Mouse (Mus musculus): ENCODE data around the gene Atp9a. TPM values are rescaled to one million over a fixed set of nuclear protein-coding genes. Genes with fewer than 3 reads are reported as not detected.
"Not testable (repeated sequence)": the region's sequence is repeated elsewhere in the genome, so short reads cannot be mapped to it uniquely, and the experiment has no call there.

Atp9a gene
- not detected in 2 replicates for total RNA-seq (2017)

DNA sequence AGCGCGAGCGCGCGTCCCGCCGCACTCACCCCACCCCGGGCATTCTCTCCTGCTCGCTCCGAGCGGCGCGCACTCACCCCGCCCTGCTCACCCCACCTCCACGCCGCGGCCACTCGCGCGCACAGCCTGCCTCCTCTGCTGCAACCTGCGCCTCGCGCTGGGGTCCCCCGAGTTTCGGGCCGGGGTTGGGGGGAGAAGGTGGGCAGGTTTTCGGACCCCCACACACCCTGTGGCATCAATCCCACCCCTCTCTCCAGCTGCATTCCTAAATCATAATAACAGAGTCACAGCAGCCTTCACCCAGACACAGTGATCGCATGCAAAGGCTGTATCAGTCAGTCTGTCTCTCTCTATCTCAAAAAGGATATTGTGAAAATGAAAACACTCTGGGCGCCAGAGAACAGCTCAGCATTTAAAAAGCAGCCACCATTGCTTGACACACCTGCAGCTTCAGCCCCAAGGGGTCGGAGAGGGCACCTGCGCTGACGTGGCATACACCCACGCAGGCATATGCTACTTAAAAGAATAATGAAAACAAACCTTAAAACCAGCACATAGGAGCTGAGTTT, at the start of gene Atp9a:
TSS of gene Atp9a (minus strand) at position 351 of the 569 bp plus-strand sequence.
- no peak for ATAC-seq (replicated peaks; ENCODE audit: low read depth, poor library complexity, severe bottlenecking)

DNA sequence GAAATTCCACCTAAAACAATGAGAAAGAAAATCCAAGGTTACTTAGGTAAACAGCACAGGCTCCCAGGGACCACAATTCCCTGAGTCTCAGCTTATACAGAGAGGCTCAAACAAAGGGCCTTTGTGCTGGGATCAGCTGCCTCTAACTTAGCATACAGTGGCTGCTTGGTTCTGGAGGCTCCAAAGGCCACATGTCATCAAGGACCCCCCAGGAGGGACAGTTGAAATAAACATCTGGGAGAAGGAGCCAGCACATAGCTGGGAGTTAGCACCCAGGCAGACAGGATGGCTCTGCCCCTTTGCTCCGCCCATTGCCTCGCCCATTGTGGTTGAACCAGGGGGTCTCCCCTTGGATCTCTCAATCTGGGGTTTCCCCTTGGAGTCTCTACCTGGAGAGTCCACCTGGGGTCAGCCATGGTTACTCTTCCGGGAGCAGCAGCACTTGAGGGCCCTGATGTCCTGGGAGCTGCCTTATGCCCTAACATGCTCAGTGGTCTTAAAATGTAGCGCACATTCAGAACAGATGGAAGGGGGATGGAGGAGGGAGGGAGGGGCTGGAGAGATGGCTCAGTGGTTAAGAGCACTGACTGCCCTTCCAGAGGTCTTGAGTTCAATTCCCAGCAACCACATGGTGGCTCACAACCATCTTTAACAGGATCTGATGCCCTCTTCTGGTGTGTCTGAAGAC, 49.0 kb upstream of the Atp9a start:
- ATAC-seq (replicated peaks; ENCODE audit: low read depth, poor library complexity, severe bottlenecking) = no peak

DNA sequence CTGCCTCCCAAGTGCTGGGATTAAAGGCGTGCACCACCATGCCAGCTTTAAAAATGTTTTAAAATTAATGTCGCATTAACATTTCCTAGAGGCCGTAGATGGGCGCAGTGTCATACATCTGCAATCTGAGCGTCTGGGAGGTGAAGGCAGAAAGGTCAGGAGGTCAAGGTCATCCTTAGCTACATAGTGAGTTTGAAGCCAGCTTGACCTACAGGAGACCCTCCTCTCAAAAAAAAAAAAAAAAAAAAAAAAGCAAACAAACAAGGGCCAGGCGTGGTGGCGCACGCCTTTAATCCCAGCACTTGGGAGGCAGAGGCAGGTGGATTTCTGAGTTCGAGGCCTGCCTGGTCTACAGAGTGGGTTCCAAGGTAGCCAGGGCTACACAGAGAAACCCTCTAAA, 44.0 kb upstream of the Atp9a start:
- ATAC-seq (replicated peaks; ENCODE audit: low read depth, poor library complexity, severe bottlenecking) = no peak

DNA sequence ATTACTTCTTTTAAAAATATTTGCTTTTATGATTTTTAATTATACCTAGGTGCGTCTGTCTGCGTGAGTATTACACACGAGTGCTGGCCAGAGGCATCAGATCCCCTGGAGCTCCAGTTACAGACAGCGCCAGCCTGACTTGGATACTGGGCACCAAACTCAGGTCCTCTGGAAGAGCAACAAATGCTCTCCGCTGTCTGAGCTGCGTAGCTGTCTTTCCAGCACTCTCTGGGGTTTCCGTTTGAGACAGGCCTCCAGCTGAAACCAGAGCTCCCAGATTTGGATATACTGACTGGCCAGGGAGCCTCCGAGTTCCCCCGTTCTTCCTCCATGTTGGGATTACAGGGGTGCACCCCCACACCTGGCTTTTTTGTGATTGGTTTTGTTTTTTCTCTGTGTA, 38.4 kb upstream of the Atp9a start:
- ATAC-seq (replicated peaks; ENCODE audit: low read depth, poor library complexity, severe bottlenecking) = no peak

DNA sequence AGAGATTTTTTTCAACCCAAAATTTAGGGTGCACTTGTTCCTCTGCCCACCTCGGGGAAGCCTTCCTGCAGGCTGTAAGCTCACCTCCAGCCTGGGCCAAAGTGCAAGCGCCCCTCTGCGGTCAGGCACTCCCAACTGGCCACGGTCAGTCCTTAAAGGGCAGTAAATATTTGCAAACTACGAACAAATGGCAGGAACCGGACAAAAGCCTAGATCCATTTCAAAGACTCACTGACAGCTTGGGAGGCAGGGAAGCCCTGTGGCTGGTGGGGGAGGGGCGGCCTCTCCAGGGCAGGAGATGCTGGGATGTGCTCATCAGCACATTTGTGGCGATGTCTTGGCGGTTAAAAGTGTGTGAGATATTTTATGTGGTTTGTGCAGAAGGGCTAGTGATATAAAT, 37.8 kb upstream of the Atp9a start:
- ATAC-seq (replicated peaks; ENCODE audit: low read depth, poor library complexity, severe bottlenecking) = no peak

DNA sequence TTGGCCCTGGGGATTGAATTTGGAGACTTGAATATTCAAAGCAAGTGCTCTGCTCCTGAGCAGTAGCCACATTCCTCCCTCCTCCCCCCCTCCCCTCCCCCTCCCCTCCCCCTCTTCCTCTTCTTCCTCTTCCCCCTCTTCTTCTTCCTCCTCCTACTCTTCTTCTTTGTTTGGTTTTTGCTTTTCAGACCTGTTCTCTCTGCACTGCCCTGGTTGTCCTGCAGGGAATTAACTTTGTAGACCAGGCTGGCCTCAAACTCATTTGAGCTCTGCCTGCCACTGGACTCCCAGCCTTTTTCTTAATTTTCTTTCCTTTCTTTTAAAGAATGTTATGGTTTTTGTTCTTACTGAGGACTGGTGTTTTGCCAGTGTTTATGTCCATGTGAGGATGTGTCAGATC, 35.3 kb upstream of the Atp9a start:
- ATAC-seq (replicated peaks; ENCODE audit: low read depth, poor library complexity, severe bottlenecking) = no peak

DNA sequence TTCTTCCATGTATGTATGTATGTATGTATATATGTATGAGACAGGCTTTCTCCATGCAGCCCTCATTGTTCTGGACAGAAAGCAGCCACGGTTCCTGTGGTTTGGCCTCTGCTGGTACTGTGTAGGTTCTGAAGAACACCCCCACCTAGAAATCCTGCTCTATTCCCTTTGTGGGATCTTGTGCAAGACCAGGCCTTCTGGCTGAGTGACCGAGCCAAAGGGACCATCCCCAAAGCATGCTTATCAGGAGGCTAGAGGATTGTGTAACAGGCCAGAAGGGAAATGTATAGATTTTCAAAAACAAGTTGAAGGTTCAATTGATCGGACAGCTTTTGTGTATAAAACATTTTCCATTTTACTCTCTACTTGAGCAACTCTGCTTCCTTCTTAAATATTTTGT, 34.0 kb upstream of the Atp9a start:
- no peak for ATAC-seq (replicated peaks; ENCODE audit: low read depth, poor library complexity, severe bottlenecking)

DNA sequence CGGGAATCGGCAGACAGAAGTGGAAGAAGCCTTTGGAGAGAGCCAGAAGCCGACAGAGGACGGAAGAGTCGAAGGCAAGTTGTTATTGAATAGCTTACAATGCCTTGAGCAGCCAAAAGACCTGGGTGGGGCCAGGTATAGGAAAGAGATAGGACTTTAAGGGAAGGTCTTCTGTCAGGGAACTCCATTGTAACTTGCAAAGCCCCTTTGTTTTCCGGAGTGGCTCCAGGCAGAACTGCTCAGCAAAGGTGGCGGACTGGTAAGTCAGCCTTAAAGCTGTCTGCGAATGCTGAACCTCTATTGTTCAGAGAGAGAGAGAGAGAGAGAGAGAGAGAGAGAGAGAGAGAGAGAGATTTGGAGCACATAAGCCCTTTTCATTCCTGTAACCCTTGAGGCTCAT, 27.1 kb upstream of the Atp9a start:
- ATAC-seq (replicated peaks; ENCODE audit: low read depth, poor library complexity, severe bottlenecking) = no peak

DNA sequence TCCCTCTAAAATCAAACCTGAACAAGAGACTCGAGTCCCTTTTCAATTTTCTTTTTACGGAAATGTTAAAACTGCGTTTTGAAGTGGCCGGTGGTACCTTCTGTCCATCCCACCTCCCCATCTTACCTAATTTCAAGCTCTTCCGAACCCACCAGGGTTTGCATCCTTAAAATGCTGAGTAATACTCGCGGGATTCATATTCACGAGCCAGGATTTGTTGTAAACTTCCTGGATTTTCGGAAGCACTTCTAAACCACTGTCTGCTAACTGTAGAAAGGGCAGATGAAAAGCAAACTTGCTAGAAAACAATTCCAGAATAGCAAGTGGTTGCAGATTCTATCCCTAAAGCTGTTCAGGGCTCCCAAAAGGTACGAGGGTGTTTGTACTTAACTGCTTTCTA, 25.4 kb upstream of the Atp9a start, which contains the start of gene Sall4:
TSS of gene Sall4 (minus strand) at position 362 of the 400 bp plus-strand sequence.
- no peak for ATAC-seq (replicated peaks; ENCODE audit: low read depth, poor library complexity, severe bottlenecking)

DNA sequence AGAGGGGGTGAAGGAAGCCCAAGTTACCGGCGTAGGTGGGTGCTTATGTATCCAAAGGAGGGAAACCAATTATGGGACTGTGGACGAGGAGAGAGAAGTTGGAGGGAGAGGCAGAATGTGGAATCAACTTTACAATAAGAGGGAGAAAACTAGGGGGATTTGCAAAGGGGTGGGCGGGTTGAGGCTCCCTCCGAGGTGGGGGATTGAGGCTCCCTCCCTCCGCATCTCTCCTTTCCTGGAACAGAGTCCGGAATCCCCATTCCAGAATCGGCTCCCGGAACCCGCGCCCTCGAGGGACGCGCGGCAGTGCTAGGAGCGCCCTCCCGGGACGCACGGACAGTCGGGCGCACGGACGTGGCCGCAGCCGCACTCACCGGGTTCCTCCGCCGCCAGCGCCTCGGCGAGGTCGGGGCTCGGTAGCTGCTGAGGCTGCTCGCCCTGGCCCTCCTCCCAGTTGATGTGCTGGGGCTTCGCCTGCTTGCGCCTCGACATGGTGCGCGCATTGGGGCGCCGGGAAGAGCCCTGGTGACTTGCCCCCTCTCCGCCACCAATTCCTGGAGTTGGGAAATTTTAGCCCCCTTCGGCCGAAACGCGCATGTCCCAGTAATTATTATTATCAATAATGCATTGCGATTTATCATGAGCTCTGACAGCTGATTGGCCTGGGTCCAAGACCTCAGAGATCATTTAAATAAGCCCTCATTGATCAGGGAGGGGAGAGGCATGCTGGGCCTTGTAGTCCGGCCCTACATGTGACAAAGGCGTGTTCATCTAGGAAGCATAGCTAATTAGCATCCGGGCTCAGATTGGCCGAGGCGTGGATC, 24.5 kb upstream of the Atp9a start:
- 0 out of 2 replicates have a peak, but pooled peaks have one; percentile 12 for ATAC-seq (replicated peaks; ENCODE audit: low read depth, poor library complexity, severe bottlenecking)

DNA sequence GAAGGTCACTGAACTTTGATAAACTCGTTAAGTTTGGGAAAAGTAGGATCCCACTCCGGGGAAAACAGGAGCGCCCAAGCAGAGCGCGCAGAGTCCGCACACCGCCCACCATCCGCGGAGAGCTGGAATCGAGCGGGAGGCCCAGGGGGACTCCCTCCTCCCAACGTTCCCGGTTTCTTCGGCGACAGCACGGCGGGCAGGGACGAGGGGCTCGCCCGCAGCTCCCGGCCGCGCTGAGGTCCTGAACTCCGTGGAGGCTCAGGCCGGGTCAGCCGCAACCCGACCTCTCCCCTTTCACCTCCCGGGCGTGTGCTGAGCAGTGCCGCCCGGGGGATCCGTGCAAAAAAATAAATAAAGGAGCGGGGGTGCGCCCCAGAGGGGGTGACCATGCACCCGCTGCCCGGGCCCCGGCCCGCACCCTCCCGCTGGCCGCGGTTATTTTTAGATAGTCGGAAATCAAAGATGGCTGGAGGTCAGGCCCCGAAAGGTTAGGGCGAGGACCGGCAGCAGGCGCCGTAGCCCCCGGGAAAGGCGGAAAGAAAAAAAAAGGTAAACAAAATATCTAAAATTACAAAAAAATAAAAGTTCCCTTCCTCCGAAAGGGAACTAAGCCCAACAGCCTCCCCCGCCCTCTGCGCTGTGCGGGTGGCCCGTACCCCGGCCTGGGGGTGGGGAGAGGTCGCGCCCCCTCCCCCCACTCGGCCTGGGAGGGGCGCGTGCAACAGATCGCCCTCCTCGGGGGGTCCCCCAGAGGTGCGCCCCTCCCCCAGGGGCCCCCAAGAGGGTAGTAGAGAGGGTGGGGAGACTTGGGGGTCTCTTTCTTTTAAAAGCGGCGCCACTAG, 23.7 kb upstream of the Atp9a start:
- no peak for ATAC-seq (replicated peaks; ENCODE audit: low read depth, poor library complexity, severe bottlenecking)

DNA sequence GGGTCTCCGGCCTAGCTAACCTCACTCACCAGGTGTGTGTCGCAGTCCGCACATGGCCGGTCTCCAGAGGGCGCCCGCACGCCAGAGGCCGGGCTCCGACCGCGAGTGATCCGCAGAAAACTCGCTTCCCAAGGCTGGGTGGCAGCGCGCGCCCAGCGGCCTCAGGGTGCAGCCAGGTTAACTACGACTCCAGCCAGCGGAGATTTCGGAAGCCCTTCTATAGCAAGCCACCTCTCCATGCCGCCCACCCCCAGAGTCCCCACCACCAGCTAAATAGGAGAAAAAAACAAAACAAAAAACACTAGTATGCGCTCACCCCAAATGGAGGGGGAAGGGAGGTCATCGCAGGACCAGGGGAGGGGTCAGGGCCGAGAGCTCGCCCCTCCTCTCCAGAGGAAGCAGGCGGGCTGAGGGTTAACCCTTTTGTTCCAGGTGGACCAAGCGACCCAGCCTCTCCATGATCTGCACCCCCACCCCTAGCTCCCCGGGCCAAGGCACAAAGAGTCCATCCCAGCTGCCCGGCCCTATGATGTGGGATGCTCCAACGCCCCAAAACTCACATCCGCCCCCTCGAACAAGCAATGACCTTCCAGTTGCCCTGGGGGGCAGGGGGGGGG, 23.0 kb upstream of the Atp9a start:
- peak; percentile 70 for ATAC-seq (replicated peaks; ENCODE audit: low read depth, poor library complexity, severe bottlenecking)

DNA sequence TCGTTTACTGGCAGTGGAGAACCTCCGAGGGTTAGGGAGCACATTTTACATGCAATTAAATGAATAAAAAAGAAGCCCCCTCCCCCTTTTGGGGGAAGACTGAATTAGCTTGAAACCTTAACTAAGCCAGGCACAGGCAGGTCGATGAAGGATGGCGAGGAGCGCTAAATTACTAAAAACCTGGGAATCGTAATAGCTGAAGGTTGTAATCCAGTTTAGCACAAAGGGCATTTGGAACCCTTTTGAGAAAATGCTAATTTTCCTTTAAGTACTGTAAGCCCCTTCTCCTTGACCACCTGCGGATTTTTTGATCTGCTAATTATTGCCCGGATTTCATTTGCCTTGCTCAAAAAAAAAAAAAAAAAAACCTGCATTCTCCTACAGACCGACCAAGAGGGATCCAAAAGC, 22.3 kb upstream of the Atp9a start:
- no peak for ATAC-seq (replicated peaks; ENCODE audit: low read depth, poor library complexity, severe bottlenecking)

DNA sequence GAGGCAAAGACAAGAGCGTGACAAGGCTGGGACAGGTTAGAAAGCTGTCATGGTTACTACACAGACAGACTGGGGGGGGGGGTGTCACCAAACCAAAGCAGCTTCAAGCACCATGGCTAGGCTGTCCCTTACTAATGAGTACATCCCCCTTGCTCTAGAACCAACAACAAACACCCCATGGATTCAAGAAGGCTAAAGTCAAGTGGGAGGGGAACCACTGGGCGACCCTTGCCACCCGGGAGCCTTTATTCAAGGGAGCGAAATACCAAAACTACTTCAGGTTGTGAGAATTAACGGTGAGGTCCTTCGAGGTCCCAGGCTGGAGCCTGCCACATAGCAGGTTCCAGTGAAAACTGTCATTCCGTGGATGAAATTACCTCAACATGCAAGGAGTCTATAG, 21.6 kb upstream of the Atp9a start:
- no peak for ATAC-seq (replicated peaks; ENCODE audit: low read depth, poor library complexity, severe bottlenecking)

DNA sequence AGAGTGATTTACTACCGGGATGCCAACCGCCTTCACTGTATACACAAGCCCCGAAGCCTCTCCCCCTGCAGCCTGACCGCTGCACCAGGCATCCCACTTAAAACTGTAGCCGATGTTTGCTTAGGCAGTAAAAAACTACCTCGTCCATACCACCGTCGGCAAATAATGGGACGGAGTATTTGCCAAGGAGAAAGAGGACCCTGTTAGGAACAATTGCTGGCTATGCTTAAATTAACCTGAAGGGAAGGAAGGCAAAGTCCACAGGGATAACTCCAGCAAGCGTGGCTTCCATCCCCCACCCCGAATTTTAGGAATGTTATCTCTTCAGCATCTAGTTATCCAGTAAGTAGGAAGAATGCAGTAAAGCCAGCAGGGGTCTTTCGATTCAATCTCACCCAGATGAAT, 20.2 kb upstream of the Atp9a start:
- no peak for ATAC-seq (replicated peaks; ENCODE audit: low read depth, poor library complexity, severe bottlenecking)

DNA sequence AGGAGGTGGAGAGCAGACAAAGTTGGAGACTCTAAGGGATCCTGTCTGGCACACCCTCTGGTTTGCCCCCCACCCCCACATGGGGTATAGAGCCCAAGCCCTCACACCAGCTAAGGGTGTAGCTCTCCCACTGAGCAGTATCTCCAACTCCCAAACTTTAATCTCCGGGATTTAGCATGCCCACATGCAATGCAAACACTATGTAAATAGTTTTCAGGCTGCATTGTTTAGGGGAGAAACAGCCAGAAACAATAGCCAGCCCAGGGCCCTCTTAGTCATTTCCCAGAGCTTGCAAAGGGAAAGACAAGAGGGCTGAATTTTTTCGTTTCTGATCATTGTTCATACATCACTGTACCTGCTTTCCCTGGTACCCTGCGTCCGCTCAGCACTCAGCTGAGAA, 19.7 kb upstream of the Atp9a start:
- no peak for ATAC-seq (replicated peaks; ENCODE audit: low read depth, poor library complexity, severe bottlenecking)

DNA sequence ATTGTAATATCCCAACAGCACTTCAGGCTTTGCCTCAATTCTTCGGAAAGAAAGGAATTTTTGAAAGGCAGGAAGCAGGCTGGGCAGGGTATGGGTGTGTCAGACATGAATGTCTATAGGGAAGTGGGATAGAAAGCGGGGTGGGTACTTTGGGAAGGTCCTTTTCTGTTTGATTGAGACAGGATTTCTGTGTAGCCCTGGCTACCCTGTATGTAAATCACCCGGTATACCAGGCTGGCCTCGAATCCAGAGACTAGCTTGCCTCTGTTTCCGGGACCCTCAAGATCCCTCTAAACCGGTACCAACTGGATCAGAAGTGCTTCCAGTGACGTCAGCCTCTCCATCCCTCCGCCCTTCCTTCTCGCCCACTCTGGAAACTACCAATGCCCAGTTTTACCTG, 18.9 kb upstream of the Atp9a start:
- no peak for ATAC-seq (replicated peaks; ENCODE audit: low read depth, poor library complexity, severe bottlenecking)

DNA sequence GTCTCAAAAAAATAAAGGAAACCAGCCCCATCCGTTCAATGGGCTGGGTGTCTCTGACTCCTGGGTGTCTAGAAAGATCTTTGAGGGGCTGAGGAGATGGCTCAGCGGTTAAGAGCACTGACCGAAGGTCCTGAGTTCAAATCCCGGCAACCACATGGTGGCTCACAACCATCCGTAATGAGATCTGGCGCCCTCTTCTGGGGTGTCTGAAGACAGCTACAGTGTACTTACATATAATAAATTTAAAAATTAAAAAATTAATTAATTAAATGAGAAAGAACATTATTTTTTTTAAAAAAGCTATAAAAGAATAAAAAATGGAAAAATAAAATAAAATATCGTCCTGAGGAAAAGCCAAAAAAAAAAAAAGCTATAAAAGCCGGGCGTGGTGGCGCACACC, 2.2 kb upstream of the Atp9a start:
- ATAC-seq (replicated peaks; ENCODE audit: low read depth, poor library complexity, severe bottlenecking) = not testable (repeated sequence)

DNA sequence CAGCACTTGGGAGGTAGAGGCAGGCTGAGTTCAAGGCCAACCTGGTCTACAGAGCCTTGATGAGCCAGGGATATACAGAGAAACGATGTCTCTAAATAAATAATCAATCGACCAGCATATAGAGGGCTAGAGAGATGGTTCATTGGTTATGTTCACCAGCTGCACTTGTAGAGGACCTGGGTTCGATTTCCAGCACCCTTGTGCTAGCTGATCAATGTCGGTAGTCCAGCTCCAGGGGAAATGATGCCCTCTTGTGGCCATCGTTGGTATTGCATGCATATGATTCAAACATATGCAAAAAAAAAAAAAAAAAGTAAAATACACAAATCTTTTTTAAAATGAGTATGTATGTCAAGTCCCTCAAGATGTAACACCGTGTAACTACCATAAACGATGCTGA, 440 bp upstream of the Atp9a start:
- ATAC-seq (replicated peaks; ENCODE audit: low read depth, poor library complexity, severe bottlenecking) = no peak
